In the genomic region with DNA sequence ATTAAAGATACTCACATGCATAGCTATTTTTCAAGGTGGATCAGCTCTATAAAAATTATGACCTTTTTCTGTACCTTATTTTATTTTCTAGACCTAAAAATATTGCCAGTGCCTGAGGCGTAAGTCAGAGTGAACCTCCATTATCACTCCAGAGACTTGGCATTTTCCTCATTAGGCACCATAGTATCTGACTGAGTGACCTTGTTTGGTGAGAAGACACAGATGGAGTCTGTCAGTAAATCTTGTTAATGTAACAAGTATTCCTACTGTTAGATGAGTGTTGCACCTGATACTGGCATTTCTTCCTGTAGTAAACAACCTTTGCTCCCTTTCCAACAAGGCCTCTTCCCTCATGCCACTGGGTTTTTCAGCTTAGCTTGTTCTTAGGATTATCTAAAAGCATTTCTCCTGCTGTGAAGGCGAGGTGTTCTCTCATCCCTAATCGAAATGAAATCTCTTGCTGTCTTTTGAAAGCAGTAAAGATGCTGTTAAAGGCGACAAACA, we compare ENCODE assay signal across 12 mouse cellular contexts.
"Had no signal": no experiment of that assay in that cellular context is flagged by ENCODE, and none has a peak within 500 bp of the region (broad histone marks: within the 10 kb centered on the region; RNA-seq: fewer than 3 reads in every experiment).

No protein-coding gene starts in this region.

- H3K9me3 ChIP-seq: kidney, embryonic 15.5 days; limb, embryonic 15.5 days; liver, embryonic 13.5 days had no signal

- H3K27me3 ChIP-seq: kidney, embryonic 15.5 days; limb, embryonic 15.5 days; liver, embryonic 13.5 days had no signal

- DNase-seq: kidney, adult 2 months; kidney, postnatal 25 days; layer of hippocampus, adult 9-11 months; layer of hippocampus, postnatal 36 days; liver, embryonic 13.5 days; liver, postnatal 0 days; lung, postnatal 36 days; thymus, adult 18-20 months; thymus, postnatal 14 days had no signal

- H3K9ac ChIP-seq: kidney, embryonic 15.5 days; limb, embryonic 15.5 days; liver, embryonic 13.5 days; liver, postnatal 0 days had no signal

- H3K36me3 ChIP-seq: kidney, embryonic 15.5 days; limb, embryonic 15.5 days; liver, embryonic 13.5 days had no signal

- H3K4me2 ChIP-seq: kidney, embryonic 15.5 days; limb, embryonic 15.5 days; liver, embryonic 13.5 days had no signal

- H3K4me1 ChIP-seq: kidney, embryonic 15.5 days; limb, embryonic 15.5 days; liver, embryonic 13.5 days had no signal

- ATAC-seq: liver, postnatal 0 days; midbrain, embryonic 16.5 days had no signal

- H3K4me3 ChIP-seq: kidney, embryonic 15.5 days; limb, embryonic 15.5 days; liver, embryonic 13.5 days had no signal

- H3K27ac ChIP-seq: kidney, embryonic 15.5 days; limb, embryonic 15.5 days; liver, embryonic 13.5 days had no signal
